Mouse (Mus musculus): ENCODE data around the gene Defb42. TPM values are rescaled to one million over a fixed set of nuclear protein-coding genes. Genes with fewer than 3 reads are reported as not detected.

Gene Defb42
- not detected for polyA plus RNA-seq (2017; shearing (Covaris generic))

DNA sequence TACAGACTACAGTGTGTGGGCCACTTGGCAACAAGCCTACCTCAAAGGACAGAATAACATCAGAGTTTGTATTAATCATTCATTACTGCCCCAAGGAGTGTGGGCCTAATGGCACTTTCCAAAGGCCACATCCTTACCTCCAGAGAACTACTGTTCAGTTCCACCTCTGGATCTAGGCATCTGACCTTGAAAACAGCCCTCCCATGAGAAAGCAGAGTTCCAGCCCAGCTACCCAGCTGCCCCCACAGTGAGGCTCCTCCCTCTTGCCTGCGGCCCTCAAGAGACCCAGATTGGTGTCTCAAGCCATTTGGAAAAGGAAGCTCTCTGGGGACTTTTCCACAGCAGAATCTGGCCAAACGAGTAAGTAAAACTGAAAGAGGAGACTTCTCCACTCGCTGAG is at the start of gene Defb42:
TSS of gene Defb42 (plus strand) at position 301 of the 400 bp plus-strand sequence.

DNA sequence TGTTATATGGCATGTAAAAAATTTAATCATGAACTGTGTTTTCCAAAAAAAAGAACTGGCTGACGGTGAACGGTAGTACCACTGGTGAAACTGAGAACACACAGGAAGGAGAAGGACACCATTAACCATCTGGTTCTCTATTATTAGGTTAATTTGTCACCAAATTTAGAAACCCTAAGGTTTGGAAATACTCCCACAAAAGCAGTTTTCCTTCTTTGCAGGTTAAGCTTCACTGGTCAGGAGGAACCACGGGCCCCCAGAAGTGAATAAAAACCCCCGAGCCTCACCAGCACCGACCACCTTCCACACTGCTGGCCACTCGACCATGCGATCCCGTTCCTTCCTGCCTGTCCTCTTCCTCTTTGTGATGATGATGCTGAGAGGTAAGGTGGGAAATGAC is 49.0 kb upstream of the Defb42 start, which contains the start of gene Defb47:
TSS of gene Defb47 (plus strand) at position 301 of the 400 bp plus-strand sequence.

DNA sequence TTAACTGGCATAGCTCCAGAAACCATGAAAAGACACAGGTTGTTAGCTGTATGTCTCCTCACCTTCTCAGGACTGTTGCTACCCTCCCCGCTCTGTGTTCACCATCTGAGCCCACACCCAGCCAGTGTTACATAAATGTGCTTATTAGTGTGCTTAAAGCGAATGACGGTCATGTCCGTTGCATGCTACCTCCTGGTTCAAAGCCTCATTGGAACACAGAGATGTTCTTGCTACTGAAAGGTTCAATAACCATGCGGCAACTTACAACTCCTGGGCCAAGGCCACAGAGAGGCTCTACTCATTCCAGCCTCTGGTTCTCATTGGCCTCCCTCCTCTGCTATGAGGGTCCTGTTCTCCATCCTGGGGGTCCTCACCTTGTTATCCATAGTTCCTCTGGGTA is 35.3 kb upstream of the Defb42 start, which contains the start of gene Defb43:
TSS of gene Defb43 (plus strand) at position 301 of the 400 bp plus-strand sequence.

DNA sequence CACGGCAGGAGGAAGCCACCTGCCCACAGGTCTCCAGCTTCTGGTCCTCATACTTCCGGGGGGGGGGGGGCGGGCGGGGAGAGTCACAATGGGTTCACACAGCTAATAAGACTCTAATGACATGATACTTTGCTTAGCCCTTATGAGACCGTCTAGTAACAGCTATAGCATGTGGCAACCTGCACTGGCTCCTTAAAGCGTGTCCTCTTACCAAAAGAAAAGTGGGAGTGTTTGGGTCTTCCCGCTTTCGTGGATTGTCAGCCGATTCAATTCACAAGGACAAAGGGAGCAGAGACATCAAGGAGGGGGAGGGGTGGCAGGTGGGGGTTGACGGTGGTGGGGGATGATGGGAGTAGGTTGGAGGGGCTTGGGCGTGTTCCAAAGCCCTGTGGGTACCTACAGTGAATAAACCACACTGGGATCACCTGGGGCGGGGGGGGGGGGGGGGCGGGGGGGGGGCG is 3.1 kb downstream of the Defb42 start, which contains the start of gene Defb30:
TSS of gene Defb30 (minus strand) at position 51 of the 461 bp plus-strand sequence.

Other genes starting within 250 kb of the Defb42 start
- 11.7 TPM for gene Wdfy2, start 209.3 kb upstream of the Defb42 start, polyA plus RNA-seq (2017; shearing (Covaris generic))
- gene Defb48, start 62.5 kb upstream of the Defb42 start, polyA plus RNA-seq (2017; shearing (Covaris generic)), result not detected
- gene Defb47, start 48.9 kb upstream of the Defb42 start, polyA plus RNA-seq (2017; shearing (Covaris generic)), result not detected
- gene Defb43, start 35.2 kb upstream of the Defb42 start, polyA plus RNA-seq (2017; shearing (Covaris generic)), result not detected
- gene Defb30, start 3.0 kb downstream of the Defb42 start, polyA plus RNA-seq (2017; shearing (Covaris generic)), result not detected